Mouse (Mus musculus) embryonic fibroblast, embryonic 13.5 days (primary cell): Measurements from ENCODE around the gene Thtpa.

ENCODE experiments used
- CTCF ChIP-seq: IDR thresholded peaks from 2 replicates; pipeline ENCODE4 v1.5.1; 2011; ENCODE audit warnings: mild to moderate bottlenecking, control low read depth, low read length, moderate library complexity, borderline replicate concordance; ENCODE audit not compliant: insufficient read depth
- POLR2A ChIP-seq: IDR thresholded peaks from 2 replicates; pipeline ENCODE4 v1.6.1; 2011; ENCODE audit warnings: low read depth, mild to moderate bottlenecking, control low read depth, low read length, moderate library complexity

DNA sequence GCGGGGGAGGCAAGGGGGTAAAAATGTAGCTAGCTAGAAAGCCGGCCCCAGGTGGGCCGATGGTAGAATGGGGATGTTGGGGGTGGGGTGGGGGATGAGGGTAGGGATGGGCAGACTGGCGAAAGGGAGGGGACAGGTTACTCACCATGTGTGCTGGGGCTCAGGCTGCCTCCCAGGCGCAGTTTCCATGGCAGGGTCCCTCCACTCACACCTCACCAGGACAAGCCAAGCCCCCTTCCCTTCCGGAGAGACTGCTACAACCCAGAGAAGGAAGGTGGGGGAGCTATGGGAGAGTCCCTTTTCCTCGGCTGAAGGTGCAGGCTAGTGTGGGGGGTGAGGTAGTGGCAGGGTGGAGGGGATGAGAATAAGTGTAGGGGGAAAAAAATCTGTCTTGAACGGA is 21.3 kb downstream of the Thtpa start:
- no peak for TF ChIP-seq CTCF
- no peak for TF ChIP-seq POLR2A
